8 mouse cellular contexts compared by ENCODE assay signal in genomic region chr8:123411246-123411645, GRCm38 (mm10). TPM values are rescaled to one million over a fixed set of nuclear protein-coding genes. Genes with fewer than 3 reads are reported as not detected.
DNase-seq lines count a peak whose midpoint lies in the region; ATAC-seq and TF ChIP-seq lines count a peak whose summit lies in the region.

Tubb3 (plus strand) TSS chr8:123411424.

- H3K4me2 ChIP-seq in intestine, embryonic 15.5 days (replicated peaks), result peak within 1 kb of the TSS; percentile 57

- H3K9ac ChIP-seq in intestine, embryonic 15.5 days, result no peak within 1 kb of the TSS

- peaks cover 73% of the 10 kb centered on the region for H3K4me1 ChIP-seq in G1E (ENCODE audit: insufficient read depth, low read depth, low read length)
- H3K4me1 ChIP-seq in intestine, embryonic 15.5 days (replicated peaks), result peaks cover 9% of the 10 kb centered on the region
- peaks cover 24% of the 10 kb centered on the region for H3K4me1 ChIP-seq in limb, embryonic 10.5 days

- H3K27ac ChIP-seq in intestine, embryonic 15.5 days, result no peak within 1 kb of the TSS
- H3K27ac ChIP-seq in limb, embryonic 10.5 days, result no peak within 1 kb of the TSS

- H3K9me3 ChIP-seq in G1E (replicated peaks), result no peaks in the 10 kb centered on the region
- no peaks in the 10 kb centered on the region for H3K9me3 ChIP-seq in intestine, embryonic 15.5 days
- no peaks in the 10 kb centered on the region for H3K9me3 ChIP-seq in limb, embryonic 10.5 days (replicated peaks)

- ATAC-seq in G1E (ENCODE audit: extremely low read depth, insufficient number of reproducible peaks, low FRiP score, poor library complexity, severe bottlenecking), result 0 out of 2 replicates have a peak, but pooled peaks have one; percentile 18
- peak; percentile 82 for ATAC-seq in intestine, embryonic 15.5 days

- DNase-seq in B cell, adult 2 months, result peak; percentile 52 to 57
- DNase-seq in G1E (ENCODE audit: low spot score), result peak; percentile 2
- peak; percentile 94 for DNase-seq in cerebellum, adult 9-10 months
- DNase-seq in forelimb bud, embryonic 11.5 days (ENCODE audit: low read depth, low spot score), result peak; percentile 62
- peak; percentile 67 for DNase-seq in limb, embryonic 10.5 days (ENCODE audit: low spot score)
- peak; percentile 76 for DNase-seq in naive thymus-derived CD4-positive, alpha-beta T cell, adult 2 months (ENCODE audit: low read depth)
- peak; percentile 43 to 58 for DNase-seq in thymus, postnatal 36 days

- WGBS in intestine, embryonic 15.5 days, result under 1% methylated on average over 29 of the region's 29 CpGs
- under 1% methylated on average over 29 of the region's 29 CpGs for WGBS in limb, embryonic 10.5 days

- peak within 1 kb of the TSS; percentile 62; the same call in 1 of the 2 replicates for H3K4me3 ChIP-seq in G1E (ENCODE audit: low read depth, low read length)
- H3K4me3 ChIP-seq in intestine, embryonic 15.5 days (replicated peaks), result peak within 1 kb of the TSS; percentile 25
- peak within 1 kb of the TSS; percentile 47 for H3K4me3 ChIP-seq in limb, embryonic 10.5 days

- H3K27me3 ChIP-seq in G1E (ENCODE audit: insufficient read depth, low read length), result peaks cover 62% of the 10 kb centered on the region
- H3K27me3 ChIP-seq in intestine, embryonic 15.5 days (replicated peaks), result peaks cover 63% of the 10 kb centered on the region
- H3K27me3 ChIP-seq in limb, embryonic 10.5 days (ENCODE audit: low read depth, poor library complexity, severe bottlenecking), result peaks cover 69% of the 10 kb centered on the region

- TF ChIP-seq CTCF in G1E (IDR thresholded peaks at IDR 0.05; ENCODE audit: low read depth, low read length), result no peak

- H3K36me3 ChIP-seq in G1E (replicated peaks), result no peaks in the 10 kb centered on the region
- no peaks in the 10 kb centered on the region for H3K36me3 ChIP-seq in intestine, embryonic 15.5 days
- no peaks in the 10 kb centered on the region for H3K36me3 ChIP-seq in limb, embryonic 10.5 days

RNA-seq across cellular contexts. Expression of gene Tubb3, which starts in this region (rescaled TPM):
- not detected in 2 replicates for total RNA-seq in G1E (2014; fragmentation: Nextera tagmentation)
- total RNA-seq in G1E (2017), result 0.41 and 0.71 TPM in 2 replicates
- polyA plus RNA-seq in G1E (2012), result 0.14 and 0.22 TPM in 2 replicates
- polyA plus RNA-seq in intestine, embryonic 15.5 days (2015; fragmentation: Nextera tagmentation; extraction: Ambion mirVana), result 59.1 and 63.8 TPM in 2 replicates
- 6.9 and 7.9 TPM in 2 replicates for polyA plus RNA-seq in limb, embryonic 10.5 days (2016; fragmentation: Nextera tagmentation; extraction: Ambion mirVana)

Comparison
In these comparisons a context has a peak if more than half of its experiments do, and no peak if none do; other contexts are left out.
1. Peak in DNase-seq, ATAC-seq and H3K4me3 ChIP-seq in G1E; RNA of the gene not detected or under 1 TPM.
2. DNase-seq: peak in every context shown above with its lines; median percentile 94 in cerebellum, adult 9-10 months; 76 in naive thymus-derived CD4-positive, alpha-beta T cell, adult 2 months; 67 in limb, embryonic 10.5 days; 62 in forelimb bud, embryonic 11.5 days; 54 in B cell, adult 2 months; 50 in thymus, postnatal 36 days; 2 in G1E.